In the genomic region with DNA sequence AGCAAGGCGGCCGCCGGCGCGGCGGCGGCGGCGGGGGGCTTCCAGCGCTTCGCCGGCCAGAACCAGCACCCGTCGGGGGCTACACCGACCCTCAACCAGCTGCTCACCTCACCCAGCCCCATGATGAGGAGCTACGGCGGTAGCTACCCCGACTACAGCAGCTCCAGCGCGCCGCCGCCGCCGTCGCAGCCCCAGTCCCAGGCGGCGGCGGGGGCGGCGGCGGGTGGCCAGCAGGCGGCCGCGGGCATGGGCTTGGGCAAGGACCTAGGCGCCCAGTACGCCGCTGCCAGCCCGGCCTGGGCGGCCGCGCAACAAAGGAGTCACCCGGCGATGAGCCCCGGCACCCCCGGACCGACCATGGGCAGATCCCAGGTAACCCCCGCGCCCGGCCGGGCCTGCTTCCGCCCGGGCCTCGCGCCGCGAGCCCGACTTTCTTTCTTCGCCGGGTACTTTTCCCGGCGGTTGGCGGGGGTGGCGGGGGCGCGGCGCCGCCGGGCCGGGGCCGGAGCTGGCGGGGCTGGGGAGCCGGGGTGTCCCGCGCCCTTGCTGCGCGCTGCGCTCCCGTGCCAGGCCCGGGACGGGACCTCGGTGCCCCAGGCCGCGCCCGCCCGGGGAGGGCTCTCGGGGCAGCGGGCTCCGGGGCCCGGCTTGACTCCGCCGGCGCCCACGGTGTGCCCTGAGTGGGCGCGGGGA, we compare ENCODE assay signal across 8 mouse cellular contexts. TPM values are rescaled to one million over a fixed set of nuclear protein-coding genes. Genes with fewer than 3 reads are reported as not detected.
DNase-seq lines count a peak whose midpoint lies in the region; ATAC-seq and TF ChIP-seq lines count a peak whose summit lies in the region.

No protein-coding gene starts in this region.

- no peaks in the 10 kb centered on the region for H3K9me3 ChIP-seq in forebrain, postnatal 0 days (ENCODE audit: low read length)
- no peaks in the 10 kb centered on the region for H3K9me3 ChIP-seq in hindbrain, embryonic 16.5 days (ENCODE audit: control insufficient read depth, low read length)
- H3K9me3 ChIP-seq in liver, embryonic 14.5 days (ENCODE audit: control insufficient read depth, low read length), result no peaks in the 10 kb centered on the region
- no peaks in the 10 kb centered on the region for H3K9me3 ChIP-seq in neural tube, embryonic 13.5 days

- no peaks in the 10 kb centered on the region for H3K27me3 ChIP-seq in forebrain, postnatal 0 days (ENCODE audit: insufficient read depth, low read length)
- H3K27me3 ChIP-seq in hindbrain, embryonic 16.5 days (replicated peaks; ENCODE audit: control insufficient read depth, insufficient read depth, low read length), result no peaks in the 10 kb centered on the region
- H3K27me3 ChIP-seq in liver, embryonic 14.5 days (ENCODE audit: control insufficient read depth, insufficient read depth, low read length), result no peaks in the 10 kb centered on the region
- H3K27me3 ChIP-seq in neural tube, embryonic 13.5 days, result no peaks in the 10 kb centered on the region

- H3K4me2 ChIP-seq in forebrain, postnatal 0 days (ENCODE audit: low read depth), result peak overlapping the region; percentile 53
- peak overlapping the region; percentile 85 for H3K4me2 ChIP-seq in hindbrain, embryonic 16.5 days (ENCODE audit: low read length)
- H3K4me2 ChIP-seq in liver, embryonic 14.5 days (ENCODE audit: low read depth), result peak overlapping the region; percentile 94
- peak overlapping the region; percentile 69 for H3K4me2 ChIP-seq in neural tube, embryonic 13.5 days

- TF ChIP-seq EP300 in liver, embryonic 14.5 days (IDR thresholded peaks at IDR 0.05; ENCODE audit: low read depth), result no peak

- H3K27ac ChIP-seq in forebrain, postnatal 0 days (ENCODE audit: low read depth, low read length), result peak overlapping the region; percentile 100
- H3K27ac ChIP-seq in hindbrain, embryonic 16.5 days (ENCODE audit: low read depth, low read length), result peak overlapping the region; percentile 100
- peak overlapping the region; percentile 76 for H3K27ac ChIP-seq in liver, embryonic 14.5 days
- peak overlapping the region; percentile 100 for H3K27ac ChIP-seq in neural tube, embryonic 13.5 days (replicated peaks)

- 3% methylated on average over 64 of the region's 95 CpGs for WGBS in forebrain, postnatal 0 days
- WGBS in hindbrain, embryonic 16.5 days, result under 1% methylated on average over 38 of the region's 95 CpGs
- under 1% methylated on average over 71 of the region's 95 CpGs for WGBS in liver, embryonic 14.5 days (ENCODE audit: insufficient replicate concordance)
- under 1% methylated on average over 67 of the region's 95 CpGs for WGBS in neural tube, embryonic 13.5 days

- no peaks in the 10 kb centered on the region for H3K36me3 ChIP-seq in forebrain, postnatal 0 days (ENCODE audit: insufficient read depth)
- H3K36me3 ChIP-seq in hindbrain, embryonic 16.5 days (ENCODE audit: control insufficient read depth, insufficient read depth, low read length), result no peaks in the 10 kb centered on the region
- H3K36me3 ChIP-seq in liver, embryonic 14.5 days (replicated peaks; ENCODE audit: control insufficient read depth, insufficient read depth, low read depth), result no peaks in the 10 kb centered on the region
- H3K36me3 ChIP-seq in neural tube, embryonic 13.5 days, result no peaks in the 10 kb centered on the region

- peak overlapping the region; percentile 99 for H3K9ac ChIP-seq in forebrain, postnatal 0 days
- peak overlapping the region; percentile 98 for H3K9ac ChIP-seq in hindbrain, embryonic 16.5 days (ENCODE audit: low read depth, low read length)
- H3K9ac ChIP-seq in liver, embryonic 14.5 days (replicated peaks), result peak overlapping the region; percentile 99
- peak overlapping the region; percentile 100 for H3K9ac ChIP-seq in neural tube, embryonic 13.5 days

- TF ChIP-seq CTCF in forebrain, postnatal 0 days (IDR thresholded peaks at IDR 0.05; ENCODE audit: low read depth), result no peak
- no peak for TF ChIP-seq CTCF in liver, embryonic 14.5 days (IDR thresholded peaks at IDR 0.05; ENCODE audit: low read depth)

- ATAC-seq in forebrain, postnatal 0 days, result peak; percentile 30
- peak; percentile 29 for ATAC-seq in hindbrain, embryonic 16.5 days
- ATAC-seq in liver, embryonic 14.5 days (ENCODE audit: insufficient read depth), result peak; percentile 51
- ATAC-seq in neural tube, embryonic 13.5 days (ENCODE audit: low read depth), result peak; percentile 44

- H3K4me3 ChIP-seq in forebrain, postnatal 0 days (ENCODE audit: low read depth, low read length), result peak overlapping the region; percentile 77
- peak overlapping the region; percentile 90 for H3K4me3 ChIP-seq in hindbrain, embryonic 16.5 days (ENCODE audit: low read length)
- peak overlapping the region; percentile 59 to 97 for H3K4me3 ChIP-seq in liver, embryonic 14.5 days (ENCODE audit: insufficient read depth in 1 of 2, low read depth in 2 of 2, low read length in 2 of 2)
- H3K4me3 ChIP-seq in neural tube, embryonic 13.5 days, result peak overlapping the region; percentile 98

- peaks cover 6% of the 10 kb centered on the region; the same call in 1 of the 2 replicates for H3K4me1 ChIP-seq in forebrain, postnatal 0 days (ENCODE audit: insufficient read depth)
- H3K4me1 ChIP-seq in hindbrain, embryonic 16.5 days (ENCODE audit: control insufficient read depth, insufficient read depth, low read depth, low read length), result peaks cover 28% of the 10 kb centered on the region
- H3K4me1 ChIP-seq in liver, embryonic 14.5 days (replicated peaks; ENCODE audit: control insufficient read depth in 2 of 2, insufficient read depth in 2 of 2, low read length in 1 of 2), result peaks cover 6 to 16% of the 10 kb centered on the region in 2 experiments; a peak in 3 of 4 replicates
- peaks cover 48% of the 10 kb centered on the region for H3K4me1 ChIP-seq in neural tube, embryonic 13.5 days (replicated peaks)

- peak; percentile 63 for DNase-seq in ovary, postnatal 36 days (ENCODE audit: low spot score)
- DNase-seq in ovary, postnatal 10 days (ENCODE audit: low spot score), result no peak
- DNase-seq in cerebellum, adult 11-12 months, result peak; percentile 62
- peak; percentile 48 for DNase-seq in forebrain, postnatal 0 days
- peak in 1 of 3 experiments; percentile 17 for DNase-seq in liver, embryonic 14.5 days (ENCODE audit: low read depth in 3 of 3, low spot score in 3 of 3)
- peak; percentile 81 for DNase-seq in thymus, postnatal 4 days

RNA-seq across cellular contexts. Expression of a gene that starts 2.1 kb away (rescaled TPM):
- total RNA-seq in forebrain, postnatal 0 days (2014; rRNA removed), result 40.5 and 51.6 TPM in 2 replicates
- 8.0 and 10.5 TPM in 2 replicates for polyA plus RNA-seq in forebrain, postnatal 0 days (2015; fragmentation: Nextera tagmentation; extraction: Ambion mirVana)
- polyA plus RNA-seq in hindbrain, embryonic 16.5 days (2015; fragmentation: Nextera tagmentation; extraction: Ambion mirVana), result 9.6 and 12.5 TPM in 2 replicates
- 2.3 and 2.6 TPM in 2 replicates for polyA plus RNA-seq in liver, embryonic 14.5 days (2012; rRNA removed)
- 2.9 and 3.1 TPM in 2 replicates for polyA plus RNA-seq in liver, embryonic 14.5 days (2014; fragmentation: Nextera tagmentation; extraction: Ambion mirVana)
- polyA plus RNA-seq in neural tube, embryonic 13.5 days (2015; fragmentation: Nextera tagmentation; extraction: Ambion mirVana), result 14.1 and 14.4 TPM in 2 replicates
